Mouse (Mus musculus): Measurements from ENCODE around the gene 1700061G19Rik. TPM values are rescaled to one million over a fixed set of nuclear protein-coding genes. Genes with fewer than 3 reads are reported as not detected.

1700061G19Rik gene
- total and polyA plus RNA-seq, 2 experiments from 2014 or later = 0.72 TPM; not detected in 1

GRCm38 (mm10) chr17:56858922-56859321 is 16.4 kb upstream of the 1700061G19Rik start:
- Histone ChIP-seq H3K4me2 (ENCODE audit: low read depth, low read length, poor library complexity, severe bottlenecking) (no peak overlapping the region), H3K4me1 (ENCODE audit: insufficient read depth, low read length) (no peaks in the 10 kb centered on the region), H3K9me3 (ENCODE audit: low read length) (no peaks in the 10 kb centered on the region), H3K27me3 (ENCODE audit: insufficient read depth, low read length) (no peaks in the 10 kb centered on the region), H3K36me3 (ENCODE audit: insufficient read depth, low read length) (no peaks in the 10 kb centered on the region), H3K27ac (ENCODE audit: low read depth, low read length) (no peak overlapping the region), H3K9ac (replicated peaks; ENCODE audit: low read length, poor library complexity, severe bottlenecking) (no peak overlapping the region), H3K4me3 (ENCODE audit: low read depth, low read length) (no peak overlapping the region)
- DNase-seq (ENCODE audit: low spot score) (no peak), ATAC-seq (ENCODE audit: low FRiP score) (no peak)
- 43% methylated on average over 7 of the region's 7 CpGs for WGBS
- no peak for TF ChIP-seq CTCF (IDR thresholded peaks at IDR 0.05)

GRCm38 (mm10) chr17:56861197-56861596 is 14.1 kb upstream of the 1700061G19Rik start:
- WGBS = 61% methylated on average over 3 of the region's 3 CpGs
- no peak for TF ChIP-seq CTCF (IDR thresholded peaks at IDR 0.05)
- no peak for ATAC-seq (ENCODE audit: low FRiP score)
- Histone ChIP-seq H3K4me2 (ENCODE audit: low read depth, low read length, poor library complexity, severe bottlenecking) (no peak overlapping the region), H3K9me3 (ENCODE audit: low read length) (no peaks in the 10 kb centered on the region), H3K9ac (replicated peaks; ENCODE audit: low read length, poor library complexity, severe bottlenecking) (no peak overlapping the region), H3K27me3 (ENCODE audit: insufficient read depth, low read length) (no peaks in the 10 kb centered on the region), H3K27ac (ENCODE audit: low read depth, low read length) (no peak overlapping the region), H3K4me3 (ENCODE audit: low read depth, low read length) (no peak overlapping the region), H3K36me3 (ENCODE audit: insufficient read depth, low read length) (no peaks in the 10 kb centered on the region), H3K4me1 (ENCODE audit: insufficient read depth, low read length) (no peaks in the 10 kb centered on the region)
- DNase-seq (ENCODE audit: low spot score) = no peak

DNA sequence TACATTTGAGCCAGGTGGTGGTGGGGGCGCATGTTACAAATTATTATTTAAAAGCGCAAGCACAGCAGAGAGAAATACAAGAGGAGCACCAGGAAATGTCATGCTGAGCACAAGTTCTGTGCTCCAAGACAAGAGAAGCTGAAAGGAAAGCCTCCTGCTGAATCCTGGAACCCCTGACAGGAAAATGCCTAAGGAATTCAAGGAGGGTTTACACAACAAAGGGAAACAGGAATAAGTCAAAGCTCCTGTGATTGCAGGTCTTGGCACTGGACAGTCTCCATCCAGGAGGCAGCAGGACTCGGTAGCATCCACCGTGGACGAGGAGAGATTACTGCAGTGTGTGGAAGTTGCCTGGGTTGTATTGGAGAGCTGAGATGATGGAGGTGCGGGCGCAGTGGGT is 9.2 kb upstream of the 1700061G19Rik start:
- 75% methylated on average over 7 of the region's 7 CpGs for WGBS
- no peaks in the 10 kb centered on the region for H3K4me1 ChIP-seq (ENCODE audit: insufficient read depth, low read length)
- no peak for ATAC-seq (ENCODE audit: low FRiP score)
- no peak overlapping the region for H3K9ac ChIP-seq (replicated peaks; ENCODE audit: low read length, poor library complexity, severe bottlenecking)
- TF ChIP-seq CTCF (IDR thresholded peaks at IDR 0.05) = no peak
- H3K36me3 ChIP-seq (ENCODE audit: insufficient read depth, low read length) = no peaks in the 10 kb centered on the region
- H3K27me3 ChIP-seq (ENCODE audit: insufficient read depth, low read length) = no peaks in the 10 kb centered on the region
- H3K4me2 ChIP-seq (ENCODE audit: low read depth, low read length, poor library complexity, severe bottlenecking) = no peak overlapping the region
- H3K27ac ChIP-seq (ENCODE audit: low read depth, low read length) = no peak overlapping the region
- H3K9me3 ChIP-seq (ENCODE audit: low read length) = no peaks in the 10 kb centered on the region
- DNase-seq (ENCODE audit: low spot score) = no peak
- no peak overlapping the region for H3K4me3 ChIP-seq (ENCODE audit: low read depth, low read length)

DNA sequence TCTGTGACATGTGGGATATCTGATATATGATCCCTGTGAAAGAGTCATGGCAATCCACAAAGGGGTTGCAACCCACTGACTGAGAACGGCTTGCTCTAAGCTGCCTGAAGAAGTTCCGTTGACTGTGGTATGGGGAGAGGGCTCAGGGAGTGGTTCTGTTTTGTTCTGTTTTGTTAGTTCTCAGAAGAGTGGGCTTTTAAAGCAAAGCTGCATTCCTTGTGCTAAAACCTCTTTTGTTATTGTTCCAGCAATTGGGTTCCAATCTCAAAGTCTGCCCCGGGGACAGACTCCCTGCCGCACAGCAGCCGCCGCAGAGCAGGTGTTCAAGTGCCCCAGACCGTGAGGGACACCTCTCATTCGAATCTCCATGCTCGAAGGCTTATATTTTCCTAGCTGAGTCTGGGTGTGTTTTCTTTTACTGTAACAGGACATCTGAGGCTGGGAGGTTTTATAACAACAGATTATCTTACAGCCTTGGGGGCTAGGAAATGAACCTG is 5.7 kb upstream of the 1700061G19Rik start:
- Histone ChIP-seq H3K27me3 (ENCODE audit: insufficient read depth, low read length) (no peaks in the 10 kb centered on the region), H3K4me2 (ENCODE audit: low read depth, low read length, poor library complexity, severe bottlenecking) (no peak overlapping the region), H3K4me3 (ENCODE audit: low read depth, low read length) (no peak overlapping the region), H3K27ac (ENCODE audit: low read depth, low read length) (no peak overlapping the region), H3K9me3 (ENCODE audit: low read length) (no peaks in the 10 kb centered on the region), H3K9ac (replicated peaks; ENCODE audit: low read length, poor library complexity, severe bottlenecking) (no peak overlapping the region), H3K4me1 (ENCODE audit: insufficient read depth, low read length) (no peaks in the 10 kb centered on the region), H3K36me3 (ENCODE audit: insufficient read depth, low read length) (no peaks in the 10 kb centered on the region)
- ATAC-seq (ENCODE audit: low FRiP score) (no peak), DNase-seq (ENCODE audit: low spot score) (no peak)
- WGBS = 48% methylated on average over 9 of the region's 9 CpGs
- TF ChIP-seq CTCF (IDR thresholded peaks at IDR 0.05) = no peak

DNA sequence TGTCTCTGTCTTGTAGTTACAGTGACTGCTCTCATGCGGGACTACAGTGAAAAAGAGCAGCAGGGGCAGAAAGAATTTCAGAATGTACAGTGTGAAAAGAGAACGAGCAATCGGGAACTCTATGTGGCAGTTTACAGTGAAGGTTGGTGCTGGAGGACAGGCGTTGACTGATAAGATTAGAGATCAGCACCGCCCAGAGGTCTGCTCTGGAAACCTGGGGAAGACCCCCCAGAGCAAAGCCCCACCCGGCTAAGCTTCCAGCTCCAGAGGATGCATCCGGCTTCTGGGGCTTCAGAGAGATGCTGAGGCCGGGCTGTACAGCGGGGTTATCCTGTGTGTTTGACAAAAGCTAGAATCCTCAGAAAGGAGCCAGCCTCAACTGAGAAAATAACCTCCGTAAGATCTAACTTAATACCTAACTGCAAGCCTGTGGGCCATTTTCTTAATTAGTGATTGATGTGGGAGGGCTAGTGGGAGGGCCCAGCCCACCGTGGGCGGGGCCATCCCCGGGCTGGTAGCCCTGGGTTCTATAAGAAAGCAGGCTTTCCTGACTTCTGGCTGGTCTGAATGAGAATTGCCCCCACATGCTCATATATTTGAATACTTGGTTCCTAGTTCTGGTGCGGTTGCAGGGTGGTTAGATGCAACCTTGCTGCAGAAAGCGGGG is 4.9 kb upstream of the 1700061G19Rik start:
- ATAC-seq (ENCODE audit: low FRiP score) (no peak), DNase-seq (ENCODE audit: low spot score) (no peak)
- Histone ChIP-seq H3K4me1 (ENCODE audit: insufficient read depth, low read length) (no peaks in the 10 kb centered on the region), H3K9ac (replicated peaks; ENCODE audit: low read length, poor library complexity, severe bottlenecking) (no peak overlapping the region), H3K4me2 (ENCODE audit: low read depth, low read length, poor library complexity, severe bottlenecking) (no peak overlapping the region), H3K36me3 (ENCODE audit: insufficient read depth, low read length) (no peaks in the 10 kb centered on the region), H3K9me3 (ENCODE audit: low read length) (no peaks in the 10 kb centered on the region), H3K27ac (ENCODE audit: low read depth, low read length) (no peak overlapping the region), H3K4me3 (ENCODE audit: low read depth, low read length) (no peak overlapping the region), H3K27me3 (ENCODE audit: insufficient read depth, low read length) (no peaks in the 10 kb centered on the region)
- 76% methylated on average over 15 of the region's 15 CpGs for WGBS
- TF ChIP-seq CTCF (IDR thresholded peaks at IDR 0.05) = no peak

GRCm38 (mm10) chr17:56871767-56872166 is 3.5 kb upstream of the 1700061G19Rik start:
- WGBS = 74% methylated on average over 8 of the region's 8 CpGs
- no peaks in the 10 kb centered on the region for H3K9me3 ChIP-seq (ENCODE audit: low read length)
- no peaks in the 10 kb centered on the region for H3K4me1 ChIP-seq (ENCODE audit: insufficient read depth, low read length)
- ATAC-seq (ENCODE audit: low FRiP score) (no peak), DNase-seq (ENCODE audit: low spot score) (no peak)
- no peak overlapping the region for H3K9ac ChIP-seq (replicated peaks; ENCODE audit: low read length, poor library complexity, severe bottlenecking)
- no peaks in the 10 kb centered on the region for H3K27me3 ChIP-seq (ENCODE audit: insufficient read depth, low read length)
- no peaks in the 10 kb centered on the region for H3K36me3 ChIP-seq (ENCODE audit: insufficient read depth, low read length)
- no peak overlapping the region for H3K4me2 ChIP-seq (ENCODE audit: low read depth, low read length, poor library complexity, severe bottlenecking)
- no peak overlapping the region for H3K4me3 ChIP-seq (ENCODE audit: low read depth, low read length)
- no peak for TF ChIP-seq CTCF (IDR thresholded peaks at IDR 0.05)
- no peak overlapping the region for H3K27ac ChIP-seq (ENCODE audit: low read depth, low read length)

Measured in midbrain, postnatal 0 days (tissue).